Mouse (Mus musculus) layer of hippocampus, adult 18-20 months (tissue): ENCODE measurements at regions not wholly inside any gene's neighbourhood (a gene's known extent, or its start where the extent isn't known, plus 50 kb on each side); places are given as distances from the start of the nearest gene placed in this dataset.
"Not testable (repeated sequence)": the region's sequence is repeated elsewhere in the genome, so short reads cannot be mapped to it uniquely, and the experiment has no call there.

Source experiments
- DNase-seq, 2 experiments: peaks; one replicate each; pipeline ENCODE4 v3.0.0; 2022; ENCODE audit warnings: low spot score in 2 of 2

DNA sequence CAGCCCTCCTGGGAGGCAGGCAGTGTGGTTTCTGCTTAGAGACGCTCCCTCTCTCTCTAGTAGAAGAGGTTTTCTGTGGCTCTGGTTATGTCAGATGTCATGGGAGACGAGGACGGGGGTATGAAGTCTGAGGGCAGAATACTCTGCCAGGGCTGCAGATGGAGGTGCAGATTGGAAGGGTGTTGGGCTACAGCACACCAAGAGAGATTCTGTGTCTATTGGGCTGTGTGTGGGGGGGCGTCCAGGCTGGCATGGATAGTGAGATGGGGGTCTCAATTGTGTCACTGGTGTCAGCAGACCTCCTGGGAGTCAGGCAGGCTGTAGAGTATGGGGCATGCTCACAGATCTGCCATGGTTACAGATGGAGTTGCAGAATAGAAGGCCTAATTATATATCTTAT is 1777.3 kb upstream of the Cdh9 start:
- peak in 1 of 2 experiments; percentile 2 for DNase-seq

DNA sequence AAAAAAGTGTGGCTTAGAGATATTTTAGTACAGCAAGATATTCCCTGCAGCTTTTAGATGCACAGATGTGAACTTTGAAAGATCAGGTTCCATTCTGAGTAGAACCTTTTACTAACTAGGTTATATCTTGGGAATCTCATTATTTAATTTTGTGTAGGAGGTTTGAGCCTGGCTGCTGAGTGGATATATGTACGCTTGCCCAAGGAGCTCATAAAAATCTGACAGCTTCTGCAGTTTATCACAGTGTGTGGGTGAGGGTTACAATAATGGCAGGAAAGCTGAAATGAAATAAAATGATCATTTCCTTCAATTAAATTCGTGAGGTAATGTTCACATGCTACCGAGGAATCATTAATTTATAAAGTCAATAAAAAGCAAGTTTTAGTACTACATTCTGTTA is 1746.3 kb upstream of the Cdh9 start:
- no peak for DNase-seq

DNA sequence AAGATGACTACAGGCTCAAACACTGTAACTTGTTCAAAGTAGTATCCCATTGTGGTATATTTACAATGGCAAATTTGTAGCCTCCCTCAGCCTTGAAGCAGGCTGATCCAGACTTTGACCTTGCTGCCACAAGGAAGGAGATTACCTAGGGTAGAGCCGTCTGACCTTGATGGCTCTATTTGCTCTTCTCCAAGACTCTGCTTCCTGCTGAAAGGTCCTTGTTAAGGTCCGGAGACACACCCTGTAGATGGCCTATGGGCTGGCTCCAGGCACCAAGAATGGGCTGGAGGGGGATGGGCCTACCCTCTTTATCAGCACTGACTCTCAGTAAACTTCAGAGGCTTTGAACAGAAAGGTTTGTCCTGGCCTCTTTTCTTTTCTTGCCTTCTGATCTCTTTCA is 1709.2 kb upstream of the Cdh9 start:
- DNase-seq: not testable (repeated sequence)
